Mouse (Mus musculus) stomach, postnatal 0 days (tissue): ENCODE data around the gene Hist1h2ad. TPM values are rescaled to one million over a fixed set of nuclear protein-coding genes. Genes with fewer than 3 reads are reported as not detected.
"Not testable (repeated sequence)": the region's sequence is repeated elsewhere in the genome, so short reads cannot be mapped to it uniquely, and the experiment has no call there.

Experiments used
- ATAC-seq: fragments of 200-750 bp; cut with Nextera tagmentation; 2 replicates; pipeline ENCODE4 v1.8.0; 2017; ENCODE audit not compliant: low FRiP score, low TSS enrichment
- DNase-seq: peaks from one replicate; pipeline ENCODE4 v3.0.0-alpha.2; 2016; ENCODE audit warnings: low spot score
- H3K27ac ChIP-seq: fragments of 300-500 bp; sonication (generic); replicated peaks from 2 replicates; pipeline ENCODE4 v1.5.1; 2014; ENCODE audit warnings: mild to moderate bottlenecking, control low read depth
- H3K27me3 ChIP-seq: fragments of 300-500 bp; sonication (generic); 2 replicates; pipeline ENCODE4 v1.6.1; 2014; ENCODE audit warnings: low read length; ENCODE audit not compliant: control insufficient read depth, insufficient read depth
- H3K36me3 ChIP-seq: fragments of 300-500 bp; sonication (generic); 2 replicates; pipeline ENCODE4 v1.6.1; 2014; ENCODE audit warnings: low read length, mixed read lengths; ENCODE audit not compliant: control insufficient read depth, insufficient read depth
- H3K4me1 ChIP-seq: fragments of 300-500 bp; sonication (generic); replicated peaks from 2 replicates; pipeline ENCODE4 v1.6.1; 2014; ENCODE audit warnings: antibody characterized with exemption; ENCODE audit not compliant: control insufficient read depth, insufficient read depth
- H3K4me2 ChIP-seq: fragments of 300-500 bp; sonication (generic); replicated peaks from 2 replicates; pipeline ENCODE4 v1.6.1; 2014; ENCODE audit warnings: low read depth, mild to moderate bottlenecking, control low read depth, moderate library complexity
- H3K4me3 ChIP-seq: fragments of 300-500 bp; sonication (generic); 2 replicates; pipeline ENCODE4 v1.5.1; 2014; ENCODE audit warnings: low read depth, low read length, control low read depth
- H3K9ac ChIP-seq: fragments of 300-500 bp; sonication (generic); 2 replicates; pipeline ENCODE4 v1.6.1; 2014; ENCODE audit warnings: mild to moderate bottlenecking, low read length, control low read depth, mixed read lengths
- H3K9me3 ChIP-seq: fragments of 300-500 bp; sonication (generic); 2 replicates; pipeline ENCODE4 v1.6.1; 2016; ENCODE audit warnings: low read length; ENCODE audit not compliant: control insufficient read depth
- CTCF ChIP-seq: IDR thresholded peaks from 2 replicates; pipeline ENCODE4 v1.5.1; 2016; ENCODE audit warnings: antibody characterized with exemption, low read depth, mild to moderate bottlenecking, moderate library complexity
- EP300 ChIP-seq: optimal IDR thresholded peaks from 2 replicates; pipeline ENCODE3; 2016; ENCODE audit warnings: antibody characterized with exemption
- WGBS: fragments of 180-500 bp; shearing (Covaris S2); extraction: QIAGEN DNeasy Blood & Tissue Kit; methylation state at CpG from one replicate; pipeline ENCODE4 v1.1.7; 2014; 5-methylcytosine and 5-hydroxymethylcytosine counted together
- polyA plus RNA-seq: library from polyadenylated mRNA; unstranded; fragments of >200 nt; fragmentation: Nextera tagmentation; extraction: Ambion mirVana; gene quantifications from 2 replicates; pipeline ENCODE4 v1.2.1, GENCODE M21; 2015

Gene Hist1h2ad
- polyA plus RNA-seq, 1 experiment from 2014 or later: 0.79 TPM

DNA sequence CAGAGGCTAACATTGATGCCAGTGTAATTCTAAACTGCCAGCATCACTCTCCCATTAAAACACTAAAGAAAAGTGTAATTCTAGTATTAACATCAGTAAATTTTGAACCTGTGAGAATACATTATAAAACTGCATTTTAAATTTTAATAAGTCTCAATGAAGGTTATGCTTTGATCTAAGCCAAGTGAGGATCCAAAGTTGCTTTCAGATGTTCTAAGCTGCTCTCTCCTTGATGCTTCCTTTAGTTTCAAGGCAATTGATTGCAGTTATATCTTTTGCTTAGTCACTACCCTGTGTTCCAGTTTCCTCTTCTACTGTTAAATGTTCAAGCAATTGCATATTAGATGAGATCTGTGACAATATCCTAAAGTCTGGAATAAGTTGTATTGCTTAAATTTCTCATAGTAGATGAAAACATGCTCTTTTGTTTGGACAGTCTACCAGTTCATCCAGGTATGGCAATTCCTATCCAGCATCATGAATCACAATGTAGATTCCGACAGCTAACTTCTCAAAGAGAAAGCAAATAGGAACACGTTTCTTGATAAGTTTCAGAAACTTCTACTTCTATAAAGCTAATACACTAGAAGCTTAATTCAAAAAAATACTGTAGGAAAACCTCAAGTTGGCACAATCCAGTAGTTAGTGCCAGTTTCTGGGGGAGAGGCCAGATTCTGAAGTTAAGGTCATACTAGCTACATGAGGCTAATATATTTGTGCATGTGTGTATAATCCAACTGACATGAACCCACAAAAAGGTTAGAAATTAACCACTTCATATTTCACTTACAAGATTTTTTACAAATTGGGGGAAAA lies 1.8 kb upstream of the Hist1h2ad start:
- no peaks in the 10 kb centered on the region for H3K9me3 ChIP-seq
- H3K4me2 ChIP-seq: peak overlapping the region; percentile 59
- peak overlapping the region; percentile 42 for H3K4me3 ChIP-seq
- no peak for DNase-seq
- 20% methylated on average over 2 of the region's 2 CpGs for WGBS
- no peak for TF ChIP-seq EP300
- TF ChIP-seq CTCF: no peak
- no peak for ATAC-seq
- H3K9ac ChIP-seq: peak overlapping the region; percentile 32; the same call in 1 of the 2 replicates
- H3K27me3 ChIP-seq: no peaks in the 10 kb centered on the region
- H3K36me3 ChIP-seq: no peaks in the 10 kb centered on the region
- peaks cover 3% of the 10 kb centered on the region; the same call in 1 of the 2 replicates for H3K4me1 ChIP-seq
- H3K27ac ChIP-seq: peak overlapping the region; percentile 93

DNA sequence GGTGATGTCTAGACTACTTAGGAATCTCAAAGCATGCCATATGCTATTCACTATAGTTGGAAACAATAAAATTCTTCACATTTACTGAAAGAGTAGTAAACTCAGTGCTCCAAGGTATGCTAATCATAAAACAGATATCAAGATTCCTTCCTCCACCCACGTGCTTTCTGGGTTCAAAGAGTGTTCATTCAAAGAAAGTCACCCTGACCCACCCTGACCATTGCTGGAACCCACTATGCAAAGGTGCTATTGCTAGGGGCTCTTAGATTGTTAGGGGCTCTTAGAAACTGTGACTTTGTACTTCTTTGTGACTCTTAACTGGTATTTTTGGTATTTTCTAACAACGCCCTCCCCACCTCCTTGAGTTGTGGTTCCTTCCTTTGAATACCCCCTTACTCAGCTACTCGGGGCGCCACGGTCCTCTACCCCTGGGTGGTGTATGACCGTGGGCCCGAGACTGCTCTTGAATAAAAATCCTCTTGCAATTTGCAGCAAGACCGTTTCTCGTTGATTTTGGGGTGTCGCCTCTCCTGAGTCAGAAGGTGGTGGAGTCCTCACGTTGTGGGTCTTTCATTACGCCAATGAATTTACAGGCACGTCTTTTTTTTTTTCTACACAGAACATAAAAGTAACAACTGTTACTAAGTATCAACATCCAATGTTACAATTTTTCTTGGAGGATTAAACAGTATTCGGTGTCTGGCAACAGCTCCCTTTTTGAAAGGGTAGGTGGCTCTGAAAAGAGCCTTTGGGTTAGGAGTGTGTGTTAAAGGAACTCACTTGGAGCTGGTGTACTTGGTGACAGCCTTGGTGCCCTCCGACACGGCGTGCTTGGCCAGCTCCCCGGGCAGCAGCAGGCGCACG lies 915 bp upstream of the Hist1h2ad start:
- 5% methylated on average over 18 of the region's 20 CpGs for WGBS
- not testable (repeated sequence) for ATAC-seq, DNase-seq, H3K4me1 ChIP-seq, H3K9me3 ChIP-seq, H3K27me3 ChIP-seq, H3K36me3 ChIP-seq
- peak overlapping the region; percentile 61 for H3K9ac ChIP-seq
- peak overlapping the region; percentile 83 for H3K27ac ChIP-seq
- peak overlapping the region; percentile 59 for H3K4me2 ChIP-seq
- H3K4me3 ChIP-seq: peak overlapping the region; percentile 42

DNA sequence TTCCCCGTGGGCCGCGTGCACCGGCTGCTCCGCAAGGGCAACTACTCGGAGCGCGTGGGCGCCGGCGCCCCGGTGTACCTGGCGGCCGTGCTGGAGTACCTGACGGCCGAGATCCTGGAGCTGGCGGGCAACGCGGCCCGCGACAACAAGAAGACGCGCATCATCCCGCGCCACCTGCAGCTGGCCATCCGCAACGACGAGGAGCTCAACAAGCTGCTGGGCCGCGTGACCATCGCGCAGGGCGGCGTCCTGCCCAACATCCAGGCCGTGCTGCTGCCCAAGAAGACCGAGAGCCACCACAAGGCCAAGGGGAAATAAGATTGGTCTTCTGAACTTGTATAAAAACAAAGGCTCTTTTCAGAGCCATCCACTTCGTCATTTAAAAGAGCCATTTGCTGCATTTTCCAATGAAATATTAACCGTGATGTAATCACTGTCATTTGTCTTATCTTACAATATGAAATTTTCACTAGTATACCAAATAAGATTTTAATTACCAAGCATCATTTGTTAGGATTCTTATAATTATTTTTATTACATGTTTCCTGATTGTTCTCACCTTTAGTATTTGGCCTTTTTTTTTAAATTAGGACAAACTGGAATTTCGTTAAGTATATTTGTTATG lies 477 bp downstream of the Hist1h2ad start:
- peak overlapping the region; percentile 22; the same call in 1 of the 2 replicates for H3K4me3 ChIP-seq
- not testable (repeated sequence) for H3K4me1 ChIP-seq, H3K36me3 ChIP-seq, H3K27me3 ChIP-seq, H3K9me3 ChIP-seq, DNase-seq, H3K9ac ChIP-seq
- peak overlapping the region; percentile 47 for H3K4me2 ChIP-seq
- peak overlapping the region; percentile 69 for H3K27ac ChIP-seq
- peak; percentile 6 for ATAC-seq
- under 1% methylated on average over 5 of the region's 39 CpGs for WGBS

DNA sequence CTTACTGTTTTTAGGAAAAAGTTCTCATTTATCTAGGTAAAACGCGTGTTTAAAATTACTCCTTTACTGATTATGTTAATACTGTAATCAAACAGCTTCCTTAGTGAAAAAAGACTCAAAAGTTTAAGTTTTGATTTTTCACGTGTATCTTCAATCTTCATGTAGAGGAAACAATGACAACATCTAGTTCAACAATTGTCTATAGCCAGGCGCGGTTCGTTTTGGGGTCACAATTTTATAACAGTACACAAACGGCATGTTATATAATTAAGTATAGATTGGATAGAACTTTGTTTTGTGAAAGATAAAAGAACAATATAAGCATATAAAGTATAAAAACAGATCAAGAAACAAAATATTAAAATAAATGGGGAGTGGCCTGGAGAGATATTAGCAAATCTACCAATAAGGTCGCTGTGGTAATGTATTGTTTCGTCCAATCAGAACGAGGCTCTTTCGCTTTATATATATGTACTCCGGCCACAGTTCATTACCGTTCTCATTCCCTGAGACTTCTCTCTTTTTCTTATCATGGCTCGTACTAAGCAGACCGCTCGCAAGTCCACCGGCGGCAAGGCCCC lies 1.2 kb downstream of the Hist1h2ad start, which contains the start of gene Hist1h3d:
TSS of gene Hist1h3d (plus strand) at position 493 of the 581 bp plus-strand sequence.
- no peaks in the 10 kb centered on the region for H3K36me3 ChIP-seq
- WGBS: under 1% methylated on average over 18 of the region's 18 CpGs
- ATAC-seq (peak; percentile 72), DNase-seq (peak; percentile 51)
- peak within 1 kb of the TSS; percentile 55 for H3K4me2 ChIP-seq
- peaks cover 3% of the 10 kb centered on the region; the same call in 1 of the 2 replicates for H3K4me1 ChIP-seq
- peak within 1 kb of the TSS; percentile 39 for H3K4me3 ChIP-seq
- H3K9me3 ChIP-seq: no peaks in the 10 kb centered on the region
- H3K27ac ChIP-seq: peak within 1 kb of the TSS; percentile 76
- no peak for TF ChIP-seq CTCF
- no peak for TF ChIP-seq EP300
- H3K27me3 ChIP-seq: no peaks in the 10 kb centered on the region
- peak within 1 kb of the TSS; percentile 58 for H3K9ac ChIP-seq

DNA sequence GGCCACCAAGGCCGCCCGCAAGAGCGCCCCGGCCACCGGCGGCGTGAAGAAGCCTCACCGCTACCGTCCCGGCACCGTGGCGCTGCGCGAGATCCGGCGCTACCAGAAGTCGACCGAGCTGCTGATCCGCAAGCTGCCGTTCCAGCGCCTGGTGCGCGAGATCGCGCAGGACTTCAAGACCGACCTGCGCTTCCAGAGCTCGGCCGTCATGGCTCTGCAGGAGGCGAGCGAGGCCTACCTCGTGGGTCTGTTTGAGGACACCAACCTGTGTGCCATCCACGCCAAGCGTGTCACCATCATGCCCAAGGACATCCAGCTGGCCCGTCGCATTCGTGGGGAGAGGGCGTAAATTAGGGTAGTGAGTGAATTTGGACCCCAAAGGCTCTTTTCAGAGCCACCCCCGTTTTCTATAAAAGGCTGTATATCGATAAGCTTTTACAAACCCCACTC lies 1.7 kb downstream of the Hist1h2ad start:
- not testable (repeated sequence) for H3K4me1 ChIP-seq, ATAC-seq, H3K36me3 ChIP-seq, H3K27me3 ChIP-seq, DNase-seq, H3K9me3 ChIP-seq
- peak overlapping the region; percentile 58 for H3K9ac ChIP-seq
- H3K4me3 ChIP-seq: peak overlapping the region; percentile 39
- peak overlapping the region; percentile 55 for H3K4me2 ChIP-seq
- 2% methylated on average over 8 of the region's 40 CpGs for WGBS
- peak overlapping the region; percentile 76 for H3K27ac ChIP-seq
